Mouse (Mus musculus) ovary, postnatal 36 days (tissue): Measurements from ENCODE around the gene Gpam.
A peak's percentile ranks its signal among the peaks of the same experiment; 100 is the strongest.

Source experiments
- DNase-seq: peaks from one replicate; pipeline ENCODE4 v3.0.0; 2022; ENCODE audit warnings: low spot score, mixed read lengths

Gpam gene

GRCm38 (mm10) chr19:55138506-55138905 lies 11.5 kb upstream of the Gpam start:
- peak; percentile 48 for DNase-seq

DNA sequence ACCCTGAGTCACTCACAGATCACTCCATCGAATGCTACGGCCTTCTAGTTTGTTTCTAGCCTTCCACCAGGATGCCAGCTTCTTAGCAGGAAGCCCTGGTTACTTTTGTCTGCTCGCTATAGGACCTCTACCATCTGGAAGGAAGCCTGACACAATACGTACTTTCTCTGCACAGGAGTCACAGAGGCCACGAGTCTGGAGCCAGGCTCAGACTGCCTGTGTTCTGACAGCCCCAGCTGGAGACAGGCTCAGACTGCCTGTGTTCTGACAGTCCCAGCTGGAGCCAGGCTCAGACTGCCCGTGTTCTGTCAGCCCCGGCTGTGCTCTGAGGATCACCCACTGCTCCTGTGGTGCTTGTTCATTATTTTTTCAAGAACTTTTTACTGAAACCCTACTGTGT lies 10.8 kb upstream of the Gpam start:
- no peak for DNase-seq

DNA sequence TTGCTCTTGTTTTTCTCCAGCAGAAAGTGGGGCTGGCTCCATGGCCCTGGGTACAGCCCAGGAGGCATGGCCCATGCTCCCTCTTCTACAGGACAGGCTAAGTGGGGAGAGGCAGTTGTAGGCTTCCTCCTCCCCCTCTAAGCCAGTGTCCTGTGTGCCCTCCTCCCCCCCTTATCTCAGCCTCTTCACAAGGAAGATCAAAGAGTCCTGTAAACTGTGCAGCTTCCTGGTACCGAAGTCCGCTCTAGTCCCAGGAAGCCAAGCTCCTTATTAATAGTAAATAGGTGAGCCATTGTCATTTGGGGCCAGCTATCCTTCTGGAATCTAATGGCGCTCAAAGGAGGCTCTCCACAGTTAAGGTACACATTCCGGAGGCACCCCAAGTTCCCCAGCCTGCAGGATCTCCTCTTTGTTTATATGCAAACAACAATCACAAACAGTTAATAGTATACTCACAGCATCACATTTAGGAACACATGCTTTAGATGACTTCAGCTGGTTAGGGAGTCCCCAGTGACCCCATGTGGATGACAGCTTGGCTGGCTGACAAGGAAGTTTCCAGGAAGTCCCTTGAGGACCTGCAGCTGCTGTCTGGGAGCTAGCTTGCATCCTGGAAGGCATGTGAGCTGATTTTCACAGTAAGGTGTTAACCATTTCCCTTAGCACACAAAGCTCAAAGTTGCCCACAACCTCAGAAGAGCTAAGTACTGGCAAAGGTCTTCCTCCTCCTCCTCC lies 9.8 kb upstream of the Gpam start:
- no peak for DNase-seq

GRCm38 (mm10) chr19:55135918-55136317 lies 8.9 kb upstream of the Gpam start:
- no peak for DNase-seq

- peak; percentile 2 for DNase-seq
Observed at GRCm38 (mm10) chr19:55134521-55134920, 7.5 kb upstream of the Gpam start.

DNA sequence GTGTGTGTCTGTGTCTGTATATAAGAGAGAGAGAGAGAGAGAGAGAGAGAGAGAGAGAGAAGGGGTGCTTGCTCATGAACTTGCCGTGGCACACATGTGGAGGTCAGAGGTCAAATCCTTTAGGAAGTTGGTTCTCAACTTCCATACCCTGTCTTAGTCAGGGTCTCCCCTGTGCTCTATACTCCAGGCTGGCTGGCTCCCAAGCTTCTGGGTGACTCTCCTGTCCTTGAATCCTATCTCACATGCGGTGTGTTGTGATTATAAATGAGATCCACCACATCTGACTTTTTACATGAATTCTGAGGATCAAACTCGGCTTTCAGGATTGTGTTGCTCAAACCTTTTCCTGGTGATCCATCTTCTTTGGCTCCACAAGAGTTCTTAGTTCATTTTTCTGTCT lies 5.4 kb upstream of the Gpam start:
- peak; percentile 7 for DNase-seq

DNA sequence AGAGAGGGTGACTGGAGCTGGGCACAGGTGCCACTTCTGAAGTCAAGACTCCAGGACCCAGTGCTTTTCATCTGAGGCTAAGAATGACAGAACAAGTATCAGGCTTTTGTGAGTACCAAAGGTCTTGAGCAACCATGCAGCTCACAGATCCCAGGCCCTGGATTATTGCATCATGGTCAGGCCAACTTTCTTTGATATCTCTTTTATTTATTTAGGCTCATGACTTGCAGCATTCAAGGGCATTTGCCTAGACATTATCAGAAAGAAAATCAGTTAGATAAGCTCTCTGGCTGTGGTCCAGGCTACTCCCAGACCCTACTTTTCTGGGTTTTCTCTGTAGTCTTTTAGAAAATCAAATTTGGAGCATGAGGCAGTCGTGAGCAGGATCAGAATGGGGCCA lies 4.7 kb upstream of the Gpam start:
- peak; percentile 3 for DNase-seq

DNA sequence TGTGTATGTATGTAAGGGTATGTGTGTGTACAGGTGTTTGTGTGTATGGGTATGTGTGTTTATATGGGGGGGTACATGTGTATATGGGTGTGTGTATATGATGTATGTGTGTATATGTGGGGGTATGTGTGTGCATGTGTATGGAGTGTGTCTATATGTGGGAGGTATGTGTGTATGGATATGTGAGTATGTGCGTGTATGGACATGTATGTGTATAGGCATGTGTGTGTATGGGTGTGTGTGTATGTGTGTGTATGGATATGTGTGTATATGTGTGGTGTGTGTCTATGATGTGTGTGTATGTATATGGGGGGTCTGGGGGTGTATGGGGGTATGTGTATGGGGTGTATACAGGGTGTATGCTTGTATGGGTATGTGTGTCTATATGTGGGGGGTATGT lies 1.4 kb upstream of the Gpam start:
- DNase-seq = no peak

- no peak for DNase-seq
Observed at GRCm38 (mm10) chr19:55125456-55125855, 1.6 kb downstream of the Gpam start.

DNA sequence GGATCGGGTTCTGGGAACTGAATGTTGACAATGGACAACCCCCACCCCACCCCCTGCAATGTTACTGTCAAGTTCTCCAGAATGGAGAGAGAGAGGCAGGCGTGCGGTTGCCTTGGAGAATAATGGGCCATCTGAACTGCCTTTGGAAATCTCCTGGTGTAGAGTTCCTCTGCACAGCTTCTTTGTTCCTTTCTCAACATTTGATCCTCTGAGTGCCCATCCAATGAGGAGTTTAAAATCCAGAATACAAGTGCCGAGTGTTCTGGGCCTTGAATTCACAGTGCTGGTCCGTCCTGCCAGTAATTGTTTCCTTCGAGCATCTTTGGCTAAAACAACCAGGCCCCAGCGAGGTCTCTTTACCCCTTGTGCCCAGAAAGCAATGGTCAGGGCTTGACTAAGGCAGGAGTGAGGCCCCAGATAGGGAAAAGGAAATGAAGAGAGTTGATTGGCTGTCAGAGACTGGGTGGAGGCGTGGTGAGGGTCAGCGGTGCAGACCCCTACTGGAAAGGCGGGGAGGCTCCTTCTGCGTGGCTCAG lies 4.0 kb downstream of the Gpam start:
- DNase-seq = no peak

GRCm38 (mm10) chr19:55122351-55122980 lies 4.6 kb downstream of the Gpam start:
- no peak for DNase-seq

- DNase-seq = no peak
Observed at GRCm38 (mm10) chr19:55121836-55122235, 5.2 kb downstream of the Gpam start.

GRCm38 (mm10) chr19:55120518-55121244 lies 6.4 kb downstream of the Gpam start:
- DNase-seq = no peak

GRCm38 (mm10) chr19:55119541-55119940 lies 7.5 kb downstream of the Gpam start:
- DNase-seq = no peak

DNA sequence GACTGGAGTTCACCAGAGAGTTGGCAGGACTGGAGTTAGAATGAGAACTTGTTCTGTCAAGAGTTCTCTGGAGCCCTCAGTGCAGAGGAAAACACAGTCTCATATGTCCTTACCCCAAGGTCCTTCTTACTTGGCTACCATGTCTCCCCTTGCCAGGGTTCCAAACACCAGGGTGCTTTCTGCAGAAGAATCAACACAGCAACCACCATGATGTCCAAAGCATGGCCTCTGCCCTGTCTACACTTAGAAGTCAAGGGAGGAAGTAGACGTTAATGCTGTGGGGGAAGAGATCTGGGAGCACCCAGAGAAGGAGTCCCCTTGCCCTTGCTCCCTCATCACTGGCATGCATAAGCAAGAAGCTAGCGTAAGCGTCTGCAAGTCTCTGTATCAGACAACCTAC lies 9.0 kb downstream of the Gpam start:
- no peak for DNase-seq

- DNase-seq = no peak
Observed at GRCm38 (mm10) chr19:55117059-55117815, 9.8 kb downstream of the Gpam start.

- DNase-seq = no peak
Observed at GRCm38 (mm10) chr19:55115532-55115931, 11.5 kb downstream of the Gpam start.

DNA sequence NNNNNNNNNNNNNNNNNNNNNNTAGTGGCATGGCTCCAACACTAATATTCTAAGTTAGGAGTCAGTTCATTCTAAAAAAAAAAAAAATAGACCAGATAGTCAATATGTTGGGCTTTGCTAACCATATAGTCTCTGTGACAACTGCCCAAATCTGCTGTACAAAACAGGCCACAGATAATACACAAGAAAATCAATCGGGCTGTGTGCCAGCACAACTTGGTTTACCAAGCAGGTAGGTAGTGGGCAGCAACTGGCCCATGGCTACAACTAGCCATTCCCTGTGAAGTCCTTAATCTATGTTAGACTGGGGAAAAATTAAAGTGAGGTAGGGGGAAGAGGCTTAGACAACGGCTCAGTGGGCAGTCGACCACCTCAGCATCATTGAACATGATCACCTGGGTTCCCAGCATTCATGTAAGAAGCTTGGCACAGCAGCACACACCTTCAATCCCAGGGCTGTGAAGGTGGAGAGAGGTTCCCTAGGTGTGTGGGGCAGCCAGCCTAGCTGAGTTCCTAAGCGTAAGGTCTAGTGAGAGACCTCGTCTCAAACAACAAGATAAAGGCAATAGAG lies 12.1 kb downstream of the Gpam start:
- no peak for DNase-seq

DNA sequence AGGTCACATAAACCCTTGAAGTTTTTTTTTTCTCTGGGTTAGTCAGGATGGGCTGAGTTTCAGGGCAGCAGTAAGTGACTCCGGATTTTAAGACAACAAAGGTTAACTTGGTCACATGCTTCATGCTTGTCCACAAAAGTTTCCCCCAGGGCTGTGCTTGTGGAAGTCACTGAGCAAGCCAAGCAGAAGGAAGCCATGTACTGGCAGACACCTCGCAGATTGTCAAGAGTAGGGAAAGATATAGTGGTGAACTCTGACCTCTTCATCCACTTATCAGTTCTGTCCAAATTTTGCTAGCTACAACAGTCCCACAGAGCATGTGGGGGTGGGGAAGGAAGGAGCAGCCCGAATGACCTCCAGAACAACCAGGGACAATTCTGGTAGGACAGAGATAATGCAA lies 19.1 kb downstream of the Gpam start:
- DNase-seq = no peak

DNA sequence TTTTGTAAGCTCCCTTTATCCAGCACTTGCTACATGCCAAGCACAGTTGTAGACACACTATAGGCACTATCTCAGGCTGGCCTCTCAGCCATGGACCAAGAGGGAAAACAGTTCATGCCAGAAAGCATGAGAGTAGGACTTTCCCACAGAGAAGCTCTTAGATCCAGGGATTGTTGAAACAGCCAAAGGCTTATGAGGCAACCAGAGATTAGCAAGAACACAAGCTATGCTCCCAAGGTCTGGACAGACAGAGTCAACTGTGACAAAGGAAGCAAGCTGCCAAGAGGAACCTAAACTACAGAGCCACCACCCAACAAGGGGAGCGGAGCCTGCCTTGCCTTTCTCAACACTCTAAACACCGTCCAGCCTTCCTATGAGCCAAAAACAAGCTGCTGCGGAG lies 21.1 kb downstream of the Gpam start:
- no peak for DNase-seq

DNA sequence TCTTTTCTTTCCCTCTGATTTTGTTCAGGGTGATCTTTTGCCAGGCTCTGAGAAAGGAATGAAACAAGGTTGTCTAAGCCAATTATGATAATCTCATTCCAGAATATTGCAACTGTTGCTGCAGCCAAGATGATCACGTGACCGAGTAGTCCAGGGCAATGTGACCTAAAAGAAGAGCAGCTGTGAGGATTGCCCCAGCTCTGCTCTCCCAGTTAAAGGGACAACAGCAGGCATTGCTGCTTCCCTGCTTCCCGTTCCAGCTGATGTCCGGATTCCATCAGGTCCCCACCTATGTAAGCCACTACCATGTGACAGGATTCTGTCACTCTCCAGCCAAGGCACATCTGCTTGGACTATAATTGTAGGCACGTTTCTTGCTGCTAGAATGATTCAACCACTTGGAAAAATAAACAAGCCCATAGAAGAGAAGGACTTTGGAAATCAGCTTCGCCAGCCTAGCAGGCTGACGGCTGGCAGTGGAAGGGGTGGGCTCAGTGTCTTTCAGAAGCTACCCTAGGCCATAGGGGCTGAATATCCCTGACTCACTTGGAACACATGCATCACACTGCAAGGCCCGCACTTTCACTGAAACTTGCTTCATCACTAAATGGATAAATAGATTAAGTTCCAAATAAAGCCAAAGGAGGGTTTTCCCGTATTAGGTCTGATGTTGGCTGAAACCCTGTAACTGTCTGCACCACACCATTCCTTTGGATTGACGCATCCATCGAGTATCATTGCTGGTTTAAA lies 23.8 kb downstream of the Gpam start:
- DNase-seq = peak; percentile 73
